Mouse (Mus musculus) MEL (cell line): ENCODE measurements around the gene Gm45716.

Experiments
- BHLHE40 ChIP-seq: IDR thresholded peaks from 2 replicates; pipeline ENCODE4 v1.6.1; 2012; ENCODE audit warnings: low read depth, mild to moderate bottlenecking, inconsistent platforms, low read length, improper control_type of control experiment, borderline replicate concordance
- CTCF ChIP-seq, 3 experiments: IDR thresholded peaks in 2 of 3; conservative IDR thresholded peaks in 1 of 3; 2 replicates each; pipeline ENCODE4 v1.5.1; 2011 to 2012; ENCODE audit warnings: low read length in 3 of 3, low read depth in 2 of 3, mild to moderate bottlenecking in 2 of 3, improper control_type of control experiment in 1 of 3, inconsistent platforms in 1 of 3, mixed read lengths in 1 of 3, moderate library complexity in 1 of 3; ENCODE audit not compliant: control insufficient read depth in 1 of 3, insufficient read depth in 1 of 3, poor library complexity in 1 of 3, severe bottlenecking in 1 of 3
- EP300 ChIP-seq, 2 experiments: IDR thresholded peaks; 2 replicates each; pipeline ENCODE4 v1.6.1; 2011; ENCODE audit warnings: improper control_type of control experiment in 2 of 2, low read length in 2 of 2, low read depth in 1 of 2, mild to moderate bottlenecking in 1 of 2
- GATA1 ChIP-seq: IDR thresholded peaks from 2 replicates; pipeline ENCODE4 v1.6.1; 2011; ENCODE audit warnings: low read depth, low read length, improper control_type of control experiment
- POLR2A ChIP-seq, 2 experiments: IDR thresholded peaks; 2 replicates each; pipeline ENCODE4 v1.6.1; 2011 to 2012; ENCODE audit warnings: low read length in 2 of 2, mild to moderate bottlenecking in 2 of 2, control low read depth in 1 of 2, improper control_type of control experiment in 1 of 2, low read depth in 1 of 2, moderate library complexity in 1 of 2; ENCODE audit not compliant: control insufficient read depth in 1 of 2, insufficient read depth in 1 of 2, poor library complexity in 1 of 2
- USF1 ChIP-seq: IDR thresholded peaks from 2 replicates; pipeline ENCODE4 v1.6.1; 2014; ENCODE audit warnings: low read depth, mild to moderate bottlenecking, inconsistent platforms, low read length, improper control_type of control experiment, moderate library complexity
- ZC3H11A ChIP-seq: IDR thresholded peaks from 2 replicates; pipeline ENCODE4 v1.6.1; 2012; ENCODE audit warnings: low read depth, mild to moderate bottlenecking, inconsistent platforms, low read length, improper control_type of control experiment
- ZKSCAN1 ChIP-seq: IDR thresholded peaks from 2 replicates; pipeline ENCODE4 v1.6.1; 2012; ENCODE audit warnings: low read depth, mild to moderate bottlenecking, inconsistent platforms, low read length, improper control_type of control experiment, moderate library complexity

DNA sequence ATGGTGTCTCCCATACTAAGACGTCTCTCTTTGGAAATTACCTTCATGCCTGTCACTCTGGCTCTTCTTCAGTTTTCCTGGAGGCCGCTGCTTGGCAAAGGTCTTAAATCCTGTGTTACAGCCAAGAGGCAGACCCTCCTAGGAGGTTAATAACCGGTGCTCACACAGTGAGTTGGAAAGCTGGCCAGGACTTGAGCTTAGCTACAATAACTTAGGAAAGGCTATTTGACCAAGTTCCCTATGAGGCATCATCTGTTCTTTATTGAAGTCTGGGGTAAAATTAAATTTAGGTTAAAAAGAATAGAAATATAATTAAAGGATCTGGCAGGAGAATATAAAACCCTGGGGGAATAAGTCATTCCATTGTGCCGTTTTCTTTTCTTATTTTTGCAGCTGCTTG lies 103.7 kb downstream of the Gm45716 start:
- TF ChIP-seq CTCF (IDR thresholded peaks at IDR 0.05 in 2 of 3, conservative IDR thresholded peaks at IDR 0.05 in 1 of 3; ENCODE audit: control insufficient read depth in 1 of 3, insufficient read depth in 1 of 3, low read depth in 2 of 3, low read length in 3 of 3, poor library complexity in 1 of 3, severe bottlenecking in 1 of 3) (no peak), GATA1 (no peak), ZKSCAN1 (no peak), EP300 (IDR thresholded peaks at IDR 0.05; ENCODE audit: low read depth in 1 of 2, low read length in 2 of 2) (no peak), BHLHE40 (no peak), POLR2A (IDR thresholded peaks at IDR 0.05; ENCODE audit: control insufficient read depth in 1 of 2, insufficient read depth in 1 of 2, low read depth in 1 of 2, low read length in 2 of 2, poor library complexity in 1 of 2) (no peak), USF1 (no peak), ZC3H11A (no peak)
